Mouse (Mus musculus) adrenal gland, adult 10 weeks (tissue): ENCODE data around the gene Zdhhc23. TPM values are rescaled to one million over a fixed set of nuclear protein-coding genes. Genes with fewer than 3 reads are reported as not detected.

ENCODE experiments used
- polyA plus RNA-seq: library from polyadenylated mRNA; stranded (reverse); fragments of 350-450 nt; fragmentation: Illumina TruSeq; extraction: RNeasy Lipid Tissue Mini Kit (QIAGEN cat#74804); gene quantifications from one replicate; pipeline ENCODE4 v1.2.3, GENCODE M21; 2014; ENCODE audit warnings: low read depth, low replicate concordance

Gene Zdhhc23
- polyA plus RNA-seq, result 0.47 TPM

GRCm38 (mm10) chr16:43979328-43980109 lies at the start of gene Zdhhc23:
Zdhhc23 (minus strand) TSS chr16:43979791.

GRCm38 (mm10) chr16:43926341-43926859 lies 53.2 kb downstream of the Zdhhc23 start, which contains the start of gene Qtrt2:
Qtrt2 (minus strand) TSS chr16:43926809.

Other genes starting within 250 kb of the Zdhhc23 start
- gene Drd3, start 225.8 kb downstream of the Zdhhc23 start, polyA plus RNA-seq, result not detected
- 9.2 TPM for gene Ccdc191, start 90.0 kb downstream of the Zdhhc23 start, polyA plus RNA-seq
- gene Qtrt2, start 53.0 kb downstream of the Zdhhc23 start, polyA plus RNA-seq, result 19.7 TPM
- 4.5 TPM for gene Gramd1c, start 83.6 kb upstream of the Zdhhc23 start, polyA plus RNA-seq
- gene Atp6v1a, start 159.9 kb upstream of the Zdhhc23 start, polyA plus RNA-seq, result 249 TPM
- 331 TPM for gene Naa50, start 160.0 kb upstream of the Zdhhc23 start, polyA plus RNA-seq
- 20.5 TPM for gene Usf3, start 193.5 kb upstream of the Zdhhc23 start, polyA plus RNA-seq